In the genomic region with DNA sequence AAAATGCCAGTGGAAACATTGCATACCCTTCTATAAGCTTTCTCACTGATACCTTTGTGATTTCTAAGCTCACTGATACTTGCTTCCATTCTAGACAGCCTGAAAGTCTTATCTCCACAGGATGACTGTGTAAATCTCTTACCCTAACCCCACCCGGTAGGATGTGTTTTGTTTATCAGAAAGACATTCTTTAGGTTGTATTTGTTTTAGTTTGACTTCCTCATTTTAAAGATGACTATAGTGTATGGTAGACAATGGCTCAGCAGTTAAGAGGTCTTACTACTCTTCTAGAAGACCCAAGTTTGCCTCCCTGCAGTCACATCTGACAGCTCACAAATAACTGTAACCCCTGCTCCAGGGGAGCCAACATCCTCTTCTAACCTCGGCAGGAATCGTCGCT, we compare ENCODE assay signal across 20 mouse cellular contexts. TPM values are rescaled to one million over a fixed set of nuclear protein-coding genes. Genes with fewer than 3 reads are reported as not detected.
A peak's percentile ranks its signal among the peaks of the same experiment; 100 is the strongest.
DNase-seq lines count a peak whose midpoint lies in the region; ATAC-seq and TF ChIP-seq lines count a peak whose summit lies in the region.
"Had no signal": no experiment of that assay in that cellular context is flagged by ENCODE, and none has a peak within 500 bp of the region (broad histone marks: within the 10 kb centered on the region; RNA-seq: fewer than 3 reads in every experiment).

No protein-coding gene starts in this region.

- no peak overlapping the region for H3K4me3 ChIP-seq in lung, embryonic 14.5 days (ENCODE audit: low read depth, low read length)
- H3K4me3 ChIP-seq in testis, adult 2 months (ENCODE audit: control insufficient read depth, low read depth, low read length), result peak overlapping the region; percentile 81
- no peak overlapping the region for H3K4me3 ChIP-seq in intestine, embryonic 16.5 days (ENCODE audit: low read length)
- H3K4me3 ChIP-seq: embryonic facial prominence, embryonic 10.5 days; forebrain, embryonic 13.5 days; gastrocnemius, adult 2 months; heart, embryonic 13.5 days; hindbrain, embryonic 15.5 days had no signal

- H3K27me3 ChIP-seq in lung, embryonic 14.5 days (ENCODE audit: insufficient read depth, low read length), result no peaks in the 10 kb centered on the region
- H3K27me3 ChIP-seq in testis, adult 2 months (ENCODE audit: control insufficient read depth, insufficient read depth, low read length), result no peaks in the 10 kb centered on the region
- no peaks in the 10 kb centered on the region for H3K27me3 ChIP-seq in intestine, embryonic 16.5 days (replicated peaks; ENCODE audit: control insufficient read depth, insufficient read depth, low read length)
- H3K27me3 ChIP-seq: CH12.LX; forebrain, embryonic 13.5 days; heart, embryonic 13.5 days; hindbrain, embryonic 15.5 days had no signal

- peak; percentile 17 for DNase-seq in lung, embryonic 14.5 days
- DNase-seq in lung, postnatal 36 days, result no peak
- DNase-seq in testis, postnatal 14 days (ENCODE audit: low spot score), result no peak
- no peak for DNase-seq in frontal cortex, postnatal 14 days (ENCODE audit: low spot score in 2 of 2)
- DNase-seq: adrenal gland, postnatal 14 days; cerebellum, adult 11-12 months; cerebellum, adult 9-10 months; cerebellum, postnatal 36 days; forebrain, postnatal 0 days; gastrocnemius, adult 2 months; gastrocnemius, postnatal 25 days; heart, postnatal 36 days had no signal

- H3K4me2 ChIP-seq in lung, embryonic 14.5 days, result no peak overlapping the region
- H3K4me2 ChIP-seq in intestine, embryonic 16.5 days (ENCODE audit: low read depth, low read length), result no peak overlapping the region
- H3K4me2 ChIP-seq: forebrain, embryonic 13.5 days; heart, embryonic 13.5 days; hindbrain, embryonic 15.5 days had no signal

- no peak overlapping the region for H3K27ac ChIP-seq in lung, embryonic 14.5 days (ENCODE audit: low read depth)
- H3K27ac ChIP-seq in testis, adult 2 months (ENCODE audit: control insufficient read depth, insufficient read depth, low read depth, low read length), result no peak overlapping the region
- H3K27ac ChIP-seq in intestine, embryonic 16.5 days (ENCODE audit: low read length), result no peak overlapping the region
- H3K27ac ChIP-seq: embryonic facial prominence, embryonic 10.5 days; forebrain, embryonic 13.5 days; gastrocnemius, adult 2 months; heart, embryonic 13.5 days; hindbrain, embryonic 15.5 days had no signal

- WGBS in lung, embryonic 14.5 days, result 43% methylated on average over 4 of the region's 4 CpGs
- WGBS in intestine, embryonic 16.5 days, result 49% methylated on average over 4 of the region's 4 CpGs

- H3K9ac ChIP-seq in lung, embryonic 14.5 days, result no peak overlapping the region
- no peak overlapping the region for H3K9ac ChIP-seq in intestine, embryonic 16.5 days (ENCODE audit: low read depth, low read length)
- H3K9ac ChIP-seq: forebrain, embryonic 13.5 days; forebrain, postnatal 0 days; heart, embryonic 13.5 days; hindbrain, embryonic 15.5 days had no signal

- H3K9me3 ChIP-seq in lung, embryonic 14.5 days (ENCODE audit: low read depth, low read length), result no peaks in the 10 kb centered on the region
- no peaks in the 10 kb centered on the region for H3K9me3 ChIP-seq in intestine, embryonic 16.5 days (ENCODE audit: control insufficient read depth, low read length)
- H3K9me3 ChIP-seq: embryonic facial prominence, embryonic 10.5 days; forebrain, embryonic 13.5 days; heart, embryonic 13.5 days; hindbrain, embryonic 15.5 days had no signal

- no peak for TF ChIP-seq POLR2A in testis, adult 2 months (IDR thresholded peaks at IDR 0.05; ENCODE audit: control insufficient read depth, low read depth, low read length)

- no peak for TF ChIP-seq CTCF in lung, embryonic 14.5 days (IDR thresholded peaks at IDR 0.05; ENCODE audit: low read depth)
- no peak for TF ChIP-seq CTCF in testis, adult 2 months (IDR thresholded peaks at IDR 0.05; ENCODE audit: control insufficient read depth, insufficient read depth, insufficient replicate concordance, low read depth, low read length)

- no peaks in the 10 kb centered on the region for H3K36me3 ChIP-seq in lung, embryonic 14.5 days (ENCODE audit: insufficient read depth)
- H3K36me3 ChIP-seq in testis, adult 2 months (ENCODE audit: control insufficient read depth, insufficient read depth, low read length), result no peaks in the 10 kb centered on the region
- H3K36me3 ChIP-seq in intestine, embryonic 16.5 days (ENCODE audit: control insufficient read depth, insufficient read depth, low read length), result no peaks in the 10 kb centered on the region
- H3K36me3 ChIP-seq: embryonic facial prominence, embryonic 10.5 days; heart, embryonic 13.5 days; hindbrain, embryonic 15.5 days had no signal

- H3K4me1 ChIP-seq in lung, embryonic 14.5 days (ENCODE audit: insufficient read depth), result no peaks in the 10 kb centered on the region
- H3K4me1 ChIP-seq in testis, adult 2 months (ENCODE audit: control insufficient read depth, insufficient read depth, low read length), result no peaks in the 10 kb centered on the region; the same call in 1 of the 2 replicates
- H3K4me1 ChIP-seq in intestine, embryonic 16.5 days (ENCODE audit: control insufficient read depth, insufficient read depth, low read length), result no peaks in the 10 kb centered on the region
- H3K4me1 ChIP-seq: embryonic facial prominence, embryonic 10.5 days; forebrain, embryonic 13.5 days; hindbrain, embryonic 15.5 days had no signal

- no peak for ATAC-seq in lung, embryonic 14.5 days (ENCODE audit: insufficient read depth)
- ATAC-seq in megakaryocyte-erythroid progenitor cell, adult 5-6 weeks (replicated peaks; ENCODE audit: low FRiP score, low TSS enrichment, poor library complexity, severe bottlenecking), result peak; percentile 55
- no peak for ATAC-seq in intestine, embryonic 16.5 days
- ATAC-seq: forebrain, embryonic 13.5 days; forebrain, postnatal 0 days had no signal

RNA-seq across cellular contexts. Expression of a gene that starts 55.1 kb away (rescaled TPM):
- polyA plus RNA-seq in lung, embryonic 14.5 days (2014; fragmentation: Nextera tagmentation; extraction: Ambion mirVana), result 42.9 and 44.2 TPM in 2 replicates
- 4.2 and 5.4 TPM in 2 replicates for polyA plus RNA-seq in testis, adult 2 months (2012; rRNA removed)
- 32.5 and 47.1 TPM in 2 replicates for total RNA-seq in megakaryocyte-erythroid progenitor cell, adult 5-6 weeks (2014; fragmentation: Nextera tagmentation)
- total RNA-seq in megakaryocyte-erythroid progenitor cell, adult 5-6 weeks (2017), result 32.6 and 50.7 TPM in 2 replicates
- 32.8 and 33.0 TPM in 2 replicates for polyA plus RNA-seq in intestine, embryonic 16.5 days (2015; fragmentation: Nextera tagmentation; extraction: Ambion mirVana)
